Mouse (Mus musculus) mouse embryonic stem cell (cell line): ENCODE data around the gene Tmod3.

Source experiments
- in situ Hi-C, 2 experiments: fragments of 300-500 bp; cut with MboI; formaldehyde crosslinking; loops; 1 replicate in 1 of 2; 3 replicates in 1 of 2; pipeline ENCODE4 v1.14.3; 2019 to 2020; ENCODE audit warnings: low sequenced_read_pairs in 2 of 2, low pct_unique_long_range_greater_than_20kb in 1 of 2, mixed read lengths in 1 of 2; ENCODE audit not compliant: unreplicated experiment in 1 of 2

Gene Tmod3

DNA sequence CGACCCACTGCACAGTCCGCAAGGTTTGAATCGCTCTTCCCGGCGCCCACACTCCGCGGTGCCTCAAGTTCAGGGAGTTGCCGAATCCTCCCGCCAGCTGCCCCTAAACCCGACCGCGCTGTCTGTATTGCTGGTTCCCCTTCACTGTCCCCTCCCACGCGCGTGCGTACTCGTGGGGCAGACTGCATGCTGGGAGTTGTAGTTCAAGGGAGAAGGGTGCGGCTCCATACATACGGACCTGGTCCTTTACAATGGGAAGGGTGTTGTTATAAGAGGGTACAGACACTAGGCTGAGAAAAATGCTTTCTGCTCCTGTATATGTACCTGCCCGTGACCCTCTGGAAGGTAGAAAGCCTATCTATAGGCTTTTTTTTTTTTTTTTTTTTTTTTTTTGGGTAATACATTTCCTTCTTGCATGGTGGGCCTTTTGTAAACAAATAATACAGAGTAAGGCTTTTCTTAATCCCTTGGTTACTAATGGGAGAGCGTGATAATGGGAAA is at the start of gene Tmod3:
Gene Tmod3, minus strand, starts transcription at position 146 of the 501 bp plus-strand sequence.
- in situ Hi-C loops, result no loop called here

DNA sequence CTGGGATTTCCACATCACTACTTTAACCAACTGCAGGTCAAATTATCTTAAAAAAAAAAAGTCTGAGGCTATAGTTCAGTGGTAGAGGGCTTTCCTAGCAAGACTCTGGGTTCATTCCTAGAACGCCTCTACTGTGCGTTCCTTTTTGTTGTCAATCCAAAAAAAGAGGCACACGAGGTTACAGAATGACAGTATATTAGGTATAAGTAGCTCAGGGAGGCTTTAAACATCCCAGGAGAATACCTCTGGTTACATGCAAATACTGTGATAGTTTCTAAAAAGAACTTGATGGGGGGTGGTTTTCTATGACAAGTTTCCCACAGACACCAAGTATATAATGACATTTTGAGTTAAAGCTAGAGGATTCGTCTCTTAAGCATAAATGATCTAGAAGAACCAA is 48.0 kb upstream of the Tmod3 start:
- in situ Hi-C loops, result no loop called here

DNA sequence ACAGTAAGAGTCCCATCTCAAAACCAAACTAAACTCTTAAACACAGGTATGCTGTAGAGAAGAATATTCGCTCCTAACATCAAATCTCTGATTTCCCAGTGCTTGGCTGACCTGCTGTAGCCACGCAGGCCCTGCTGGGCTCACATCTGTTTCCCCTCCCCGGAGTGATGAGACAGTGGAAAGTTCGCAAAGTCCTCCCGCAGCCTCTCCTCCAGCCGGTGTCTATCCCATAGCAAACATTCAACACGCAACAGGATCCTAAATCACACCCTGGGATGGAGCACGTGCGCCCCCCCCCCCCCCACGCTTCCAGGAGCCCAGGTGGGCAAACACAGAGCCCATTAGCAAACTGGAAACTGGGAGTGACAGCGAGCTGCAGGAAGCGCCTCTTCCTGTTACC is 42.1 kb upstream of the Tmod3 start:
- in situ Hi-C loops, result no loop called here

DNA sequence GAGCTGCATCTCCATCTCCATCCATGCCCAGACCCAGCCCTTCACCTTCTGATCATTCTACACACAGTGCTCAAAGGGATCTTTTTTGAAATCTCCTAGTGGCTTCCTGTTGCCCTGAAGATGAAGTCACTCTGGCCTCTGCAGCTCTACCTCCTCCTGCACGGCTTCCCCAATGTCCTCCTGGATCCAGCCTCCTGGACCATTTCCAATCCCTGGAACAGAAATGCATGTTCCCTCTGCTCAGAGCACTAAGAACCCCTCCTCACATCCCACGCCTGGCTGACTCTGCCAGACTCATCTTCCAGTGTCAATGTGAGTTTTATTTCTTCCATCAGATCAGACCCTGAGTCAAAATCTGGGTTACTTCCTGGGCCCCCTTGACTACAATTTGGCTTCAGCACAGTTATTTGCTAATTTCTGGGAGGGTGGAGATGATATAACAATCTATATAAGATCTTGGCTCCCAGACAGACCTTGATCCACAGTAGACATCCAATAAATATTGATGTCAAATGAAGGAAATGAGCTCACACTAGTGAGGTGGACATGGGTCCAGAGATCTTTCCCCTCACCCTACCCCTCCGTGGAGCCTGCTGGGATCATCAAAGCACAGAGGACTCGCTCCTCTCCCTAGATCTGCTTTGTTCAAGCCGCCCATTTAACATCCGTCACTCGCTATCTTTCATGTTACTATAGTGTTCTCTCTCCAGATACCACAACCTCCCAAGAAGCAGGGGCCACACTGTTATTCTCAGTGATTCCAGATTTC is 40.9 kb upstream of the Tmod3 start:
- in situ Hi-C loops, result no loop called here

DNA sequence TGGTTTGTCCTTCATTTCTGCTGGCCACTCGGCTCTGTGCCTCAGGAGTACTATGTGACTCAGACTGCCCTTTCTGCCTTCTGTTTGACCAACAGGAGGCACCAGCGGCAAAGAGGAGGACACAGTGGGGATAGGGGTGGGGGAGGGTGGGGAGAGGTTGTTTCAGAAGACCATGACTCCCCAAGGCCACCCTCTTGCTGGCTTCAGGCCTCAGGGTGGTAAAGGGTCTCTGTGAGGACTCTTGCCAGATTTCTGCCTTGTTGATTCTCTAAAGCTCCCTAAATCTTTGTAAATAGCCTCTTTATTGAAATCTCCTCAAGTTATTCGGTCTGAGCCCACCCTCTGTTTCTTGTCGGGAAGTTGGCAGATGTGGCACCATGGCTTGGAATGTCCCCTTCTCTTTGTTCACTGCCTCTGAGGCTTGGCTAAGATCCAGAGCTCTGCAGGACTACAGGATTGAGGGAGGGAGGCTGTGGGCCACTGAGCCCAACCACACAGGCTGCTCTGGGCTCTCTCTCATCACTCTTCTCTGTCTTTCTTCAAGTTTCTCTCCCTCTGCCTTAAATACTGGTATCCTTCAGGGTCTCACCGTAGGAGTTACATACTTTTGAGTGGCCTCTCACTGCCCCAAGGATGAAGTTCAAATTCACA is 39.9 kb upstream of the Tmod3 start:
- in situ Hi-C loops, result no loop called here

DNA sequence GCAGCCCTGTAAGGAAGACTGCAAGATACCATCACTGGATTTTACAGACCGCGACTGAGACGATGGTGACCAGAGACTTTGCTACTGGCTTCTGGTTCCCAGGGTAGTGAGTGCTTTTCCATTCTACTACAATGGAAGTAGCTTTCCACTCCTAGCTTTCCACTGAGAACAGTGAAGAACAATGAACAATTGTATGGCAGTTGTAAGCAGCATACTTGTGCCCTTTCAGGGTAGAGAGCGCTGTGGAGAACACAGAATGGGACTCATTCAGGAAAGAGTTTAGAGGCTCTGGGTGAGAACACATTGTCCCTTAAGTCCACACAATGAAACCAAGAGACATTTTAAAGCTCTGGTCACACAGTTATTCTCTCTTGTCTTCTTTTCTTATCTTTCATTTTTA is 38.1 kb upstream of the Tmod3 start:
- in situ Hi-C loops, result no loop called here

DNA sequence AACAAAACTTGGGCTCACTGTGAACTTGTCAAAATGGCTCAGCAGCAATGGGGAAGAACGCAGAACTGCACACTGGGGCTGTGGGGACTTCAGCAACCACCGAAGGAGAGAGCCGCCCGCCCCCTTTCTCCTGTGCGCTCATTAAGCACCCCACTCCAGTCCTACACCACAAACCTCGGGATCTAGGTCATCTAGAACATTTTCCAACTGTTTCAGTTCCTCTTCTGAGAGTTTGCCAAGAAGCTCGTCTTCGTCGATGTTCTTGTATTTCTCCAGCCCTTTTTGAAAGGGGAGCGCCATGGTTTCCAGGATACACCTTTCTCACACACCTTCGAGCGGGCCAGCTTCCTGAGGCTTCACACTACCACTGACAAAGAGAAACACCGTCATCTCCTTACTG is 37.6 kb upstream of the Tmod3 start:
- in situ Hi-C loops, result no loop called here

DNA sequence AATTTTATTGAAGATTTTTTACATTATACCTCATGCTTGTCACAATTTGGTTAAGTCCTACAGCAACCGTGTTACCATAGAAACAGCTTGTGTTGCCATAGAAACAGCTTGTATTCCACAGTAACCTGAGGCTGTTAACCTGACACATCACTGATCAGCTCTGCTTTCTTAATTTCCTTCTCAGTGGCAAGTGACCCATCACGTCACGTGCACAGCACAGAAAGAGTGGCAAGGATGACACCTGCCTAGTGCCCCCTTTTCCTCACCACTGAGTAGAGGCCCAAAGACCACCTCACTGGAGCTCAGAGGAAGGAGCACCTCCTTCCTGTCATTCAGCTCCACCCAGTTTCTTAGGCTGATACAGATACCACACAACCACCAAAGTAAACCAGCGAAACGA is 34.0 kb upstream of the Tmod3 start:
- in situ Hi-C loops, result no loop called here

DNA sequence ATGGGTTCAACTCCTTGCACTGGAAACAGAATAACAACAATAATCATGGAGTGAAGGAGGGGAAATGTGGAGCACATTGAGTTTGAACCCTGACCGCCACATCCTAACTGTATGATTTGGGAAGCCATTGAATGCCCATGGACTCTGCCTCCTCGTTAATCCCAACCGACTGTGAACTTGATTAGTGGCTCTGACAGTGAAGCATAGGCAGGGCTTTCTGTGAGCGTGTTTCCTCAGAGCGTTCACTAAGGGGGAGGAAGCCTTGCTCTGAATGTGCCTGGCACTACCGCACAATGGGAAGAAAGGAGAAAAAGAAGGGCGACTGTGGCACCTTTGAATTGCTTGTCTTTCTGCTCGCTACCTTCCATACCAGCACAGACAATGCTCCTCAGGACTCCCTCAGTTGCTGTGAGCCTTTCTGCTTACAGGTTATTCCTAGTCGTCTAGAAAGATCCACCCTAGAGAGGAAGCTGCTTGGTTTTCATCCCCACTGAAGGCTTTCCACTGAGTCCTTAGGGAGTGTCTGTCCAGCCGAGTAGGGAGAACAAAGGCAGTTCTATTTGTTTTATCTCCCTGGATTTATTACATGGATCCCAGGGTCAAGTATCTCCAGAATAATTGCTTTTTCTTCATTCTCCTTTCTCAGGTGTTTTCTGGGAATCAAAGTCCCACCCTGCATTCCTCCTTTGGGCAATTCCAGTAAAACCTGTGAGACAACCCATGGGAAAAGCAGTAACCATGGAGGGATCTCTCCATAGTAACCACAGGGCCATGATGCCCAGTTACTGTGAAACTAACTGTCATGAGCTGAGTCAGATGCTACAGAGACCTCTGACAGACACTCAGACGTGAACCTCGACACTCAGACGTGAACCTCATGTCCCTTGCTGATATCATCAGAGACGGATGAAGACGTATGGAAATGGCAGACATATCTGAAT is 30.7 kb upstream of the Tmod3 start:
- in situ Hi-C loops, result no loop called here

DNA sequence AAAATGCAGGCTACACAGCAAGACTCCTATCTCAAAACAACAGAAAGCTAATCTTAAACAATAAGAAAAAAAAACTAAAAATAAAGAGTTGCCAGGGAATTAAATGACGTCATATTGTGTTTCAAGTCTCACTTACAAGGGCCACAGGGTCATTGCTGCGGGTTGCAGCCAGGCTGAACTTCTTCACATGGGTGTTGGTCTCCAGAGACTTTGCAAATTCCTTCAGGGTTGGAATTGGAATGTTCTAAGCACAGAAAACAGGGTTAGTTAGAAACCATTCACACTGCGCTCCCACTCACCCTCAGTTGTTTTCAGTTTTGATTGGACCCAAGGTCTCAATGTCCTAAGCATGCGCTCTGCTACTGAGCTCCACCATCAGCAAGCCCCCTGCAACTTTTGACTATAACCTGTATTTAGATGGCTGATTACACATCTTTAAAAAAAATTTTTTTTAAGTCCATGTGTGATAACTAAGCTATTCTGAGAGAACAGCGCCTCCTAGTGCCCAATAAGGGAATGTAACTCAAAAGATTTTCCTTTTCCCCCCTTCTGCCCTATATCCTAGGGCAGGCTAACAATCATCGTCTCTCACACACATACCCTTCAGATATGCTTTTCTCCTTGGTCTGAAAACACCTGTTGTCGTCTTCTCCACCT is 22.4 kb upstream of the Tmod3 start:
- in situ Hi-C loops, result no loop called here

DNA sequence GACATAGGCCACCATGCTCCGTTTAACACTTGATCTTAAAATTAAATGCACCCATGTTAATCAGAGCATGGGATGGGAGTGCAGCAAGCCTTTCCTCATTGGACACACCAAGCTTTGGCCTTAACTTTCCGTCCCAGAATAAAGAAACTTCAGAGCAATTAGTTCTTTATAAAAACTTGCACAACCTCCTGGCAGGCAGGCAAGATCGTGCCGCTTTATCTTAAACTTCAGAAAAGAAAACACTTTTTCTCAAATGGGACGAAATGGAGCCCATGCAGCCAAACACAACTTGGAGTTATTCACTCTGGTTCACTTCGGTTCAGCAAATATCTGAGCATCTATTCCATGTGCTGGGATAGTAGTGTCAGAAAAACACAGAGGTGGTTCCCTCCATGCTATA is 19.9 kb upstream of the Tmod3 start:
- in situ Hi-C loops, result no loop called here

DNA sequence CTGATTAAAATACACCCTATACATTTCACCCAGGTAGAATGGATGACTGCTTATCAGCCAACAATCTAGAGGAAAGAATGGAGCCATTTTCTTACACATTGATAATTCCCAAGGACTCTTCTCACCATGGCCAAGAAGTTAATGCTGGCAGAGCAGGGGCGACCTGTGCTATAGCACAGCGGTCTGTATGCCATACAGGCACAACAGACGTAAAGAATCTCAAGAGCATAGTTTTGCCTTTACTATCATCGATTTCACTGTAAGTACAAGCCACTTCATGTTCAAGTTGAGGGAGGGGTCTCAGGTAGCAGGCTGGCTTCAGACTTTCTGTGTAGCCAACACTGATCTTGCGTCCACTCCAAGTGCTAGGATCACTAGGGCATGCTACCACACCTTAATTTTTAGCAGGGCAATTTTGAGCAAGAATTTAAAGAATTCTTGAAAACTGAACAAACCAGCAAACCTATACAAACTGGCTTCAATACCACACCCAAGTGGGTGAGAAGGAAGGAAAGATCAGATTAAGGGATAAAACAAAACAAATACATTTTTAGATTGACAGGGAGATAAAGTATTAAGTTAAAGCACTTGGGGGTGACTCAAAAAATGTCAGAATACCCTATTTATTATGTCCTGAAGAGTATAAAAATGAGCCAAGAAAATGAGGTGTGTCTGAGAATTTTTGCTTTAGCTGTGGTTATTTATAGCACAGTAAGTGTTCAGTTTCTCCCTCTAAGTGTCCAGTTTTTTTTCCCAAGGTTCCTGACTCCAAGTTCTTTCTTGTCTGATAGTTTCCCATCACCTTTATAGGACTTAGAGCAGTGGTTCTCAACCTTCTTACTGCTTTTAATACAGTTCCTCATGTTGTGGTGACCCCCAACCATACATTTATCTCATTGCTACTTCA is 11.8 kb upstream of the Tmod3 start:
- in situ Hi-C loops, result no loop called here

DNA sequence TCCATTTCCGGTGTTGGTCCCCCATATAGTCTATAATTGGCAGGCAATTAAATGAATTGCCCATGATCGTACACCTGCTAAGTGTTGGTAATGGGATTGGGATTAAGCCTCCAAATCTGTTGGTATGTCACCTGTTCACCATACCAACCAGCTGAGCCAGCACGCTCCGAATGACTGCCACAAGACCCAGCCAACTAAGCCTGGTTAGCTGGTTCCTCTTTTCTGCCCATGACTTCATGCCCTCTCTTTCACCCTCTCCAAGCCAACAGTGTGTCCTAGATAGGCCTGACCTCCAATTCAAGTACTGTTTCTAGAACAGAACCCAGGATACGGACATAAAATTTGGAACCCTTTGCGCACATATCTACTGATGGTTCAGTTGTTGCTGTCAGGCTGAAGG is 8.9 kb upstream of the Tmod3 start:
- in situ Hi-C loops, result no loop called here

DNA sequence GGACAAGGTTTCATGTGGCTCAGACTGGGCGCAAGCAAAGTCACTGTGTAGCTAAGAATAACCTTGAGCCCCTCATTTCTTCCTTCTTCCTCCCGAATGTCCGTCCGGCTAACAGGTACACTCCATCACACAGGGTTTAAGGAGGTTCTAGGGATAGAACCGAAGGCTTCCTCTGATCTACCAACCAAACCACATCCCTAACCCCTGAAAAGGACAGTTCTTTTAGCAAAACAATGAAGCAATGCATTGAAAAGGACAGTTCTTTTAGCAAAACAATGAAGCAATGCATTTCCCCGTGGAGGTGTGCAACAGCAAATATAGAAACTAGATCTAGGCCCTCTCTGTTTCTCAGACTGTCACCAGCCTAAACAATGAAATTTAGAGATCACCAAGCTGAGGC is 5.4 kb upstream of the Tmod3 start:
- in situ Hi-C loops, result no loop called here

DNA sequence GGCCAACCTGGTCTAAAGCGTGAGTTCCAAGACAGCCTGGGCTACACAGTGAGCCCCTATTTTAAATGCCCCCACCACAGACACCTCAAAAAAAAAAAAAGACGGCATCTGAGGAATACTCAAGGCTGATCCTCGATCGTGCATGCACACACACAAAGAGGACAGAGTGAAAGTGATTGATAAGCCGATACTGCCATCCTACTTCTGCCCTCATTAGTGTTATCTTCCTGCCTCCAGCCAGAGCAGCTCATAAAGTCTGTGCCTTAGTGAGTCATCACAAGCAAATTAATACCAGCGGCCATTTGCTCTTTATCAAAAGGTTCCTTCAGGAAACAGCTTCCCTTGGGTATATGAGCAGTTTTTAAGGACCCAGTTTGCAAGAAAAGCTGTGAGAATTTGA is 4.2 kb upstream of the Tmod3 start:
- in situ Hi-C loops, result no loop called here

DNA sequence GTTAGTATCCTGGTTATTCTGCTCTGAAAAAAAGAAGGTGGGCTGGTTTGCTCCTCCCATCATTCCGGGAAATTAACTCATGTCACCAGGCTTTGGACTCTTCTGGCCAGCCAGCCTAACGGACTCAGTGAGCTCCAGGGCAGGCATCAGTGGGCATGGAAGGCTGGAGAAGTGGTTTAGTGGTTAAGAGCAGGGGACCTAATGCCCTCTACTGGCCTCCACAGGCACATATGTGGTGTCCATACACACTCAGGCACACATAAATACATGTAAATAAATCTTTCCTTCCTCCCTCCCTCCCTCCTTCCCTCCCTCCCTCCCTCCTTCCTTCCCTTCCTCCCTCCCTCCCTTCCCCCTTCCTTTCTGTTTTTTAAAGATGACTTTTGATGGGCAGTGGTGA is 3.7 kb upstream of the Tmod3 start:
- in situ Hi-C loops, result no loop called here

DNA sequence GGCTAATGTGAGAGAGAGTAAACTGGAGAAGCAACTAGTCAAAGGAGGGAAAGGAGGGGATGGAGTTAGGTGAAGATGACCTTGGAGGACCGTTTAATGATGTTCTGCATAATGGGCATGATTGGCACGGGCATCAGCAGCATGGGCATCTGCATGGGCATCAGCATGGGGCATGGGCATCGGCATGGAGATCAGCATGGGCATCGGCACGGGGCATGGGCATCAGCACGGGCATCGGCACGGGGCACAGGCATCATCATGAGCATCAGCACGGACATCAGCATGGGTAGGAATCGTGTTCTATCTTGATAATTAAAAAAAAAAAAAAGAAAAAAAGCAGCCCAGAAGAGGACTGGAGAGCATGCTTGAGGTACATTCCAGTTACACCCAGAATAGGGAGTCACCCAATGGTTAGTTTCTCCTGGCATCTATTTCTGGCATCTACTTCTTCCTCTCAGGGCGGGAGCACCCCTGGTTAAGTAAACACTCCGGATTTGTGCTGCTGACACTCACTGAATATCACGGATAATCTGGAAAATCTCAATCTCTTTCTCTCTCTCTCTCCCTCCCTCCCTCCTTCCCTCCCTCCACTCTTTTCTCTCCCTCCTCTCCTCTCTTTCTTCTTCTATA is 1.7 kb upstream of the Tmod3 start:
- in situ Hi-C loops, result no loop called here
